Mouse (Mus musculus): ENCODE data around the gene Gfm2. TPM values are rescaled to one million over a fixed set of nuclear protein-coding genes. Genes with fewer than 3 reads are reported as not detected.

Gene Gfm2
- polyA plus RNA-seq, 1 experiment from 2014 or later = 33.7 TPM

DNA sequence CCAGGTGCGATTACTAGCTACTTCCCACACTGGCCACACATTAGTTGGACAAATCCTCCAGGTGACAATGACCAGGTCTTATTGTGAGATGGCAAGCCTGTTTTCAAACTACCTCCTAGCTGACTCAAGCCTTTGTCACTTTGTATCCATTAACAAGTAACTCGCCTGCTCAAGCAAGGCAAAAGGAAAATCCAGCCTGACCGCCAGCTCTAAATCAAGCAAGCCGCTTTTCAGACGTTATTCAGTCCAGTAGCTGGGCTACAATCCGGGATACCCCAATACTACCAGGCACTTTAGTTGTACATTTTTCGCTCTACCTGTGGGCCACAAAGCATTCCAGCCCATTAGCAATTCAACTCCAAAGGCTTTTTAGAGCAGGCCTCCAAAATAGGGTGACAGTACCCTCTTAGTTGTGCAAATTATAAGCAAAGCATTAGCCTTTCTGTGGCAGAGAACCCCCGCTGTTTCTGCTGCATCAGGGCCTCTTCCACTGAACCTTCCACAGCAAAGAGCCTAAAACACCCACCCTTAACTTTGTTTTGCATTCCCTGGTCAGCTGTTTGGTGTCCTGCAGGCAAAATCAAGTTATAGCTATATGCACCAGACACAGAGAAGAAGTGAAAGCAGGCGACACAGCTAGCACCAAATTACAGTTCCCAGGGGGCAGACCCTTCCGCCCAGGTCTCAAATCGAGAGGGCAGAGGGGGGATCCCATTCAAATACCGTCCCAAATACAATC is 58.6 kb downstream of the Gfm2 start:
- Histone ChIP-seq H3K9ac (no peak overlapping the region), H3K27ac (no peak overlapping the region), H3K27me3 (no peaks in the 10 kb centered on the region), H3K36me3 (no peaks in the 10 kb centered on the region), H3K9me3 (replicated peaks) (no peaks in the 10 kb centered on the region), H3K4me3 (replicated peaks) (no peak overlapping the region), H3K4me1 (peaks cover 13% of the 10 kb centered on the region; the same call in 1 of the 2 replicates), H3K4me2 (no peak overlapping the region)
- WGBS = 69% methylated on average over 12 of the region's 12 CpGs
- no peak for ATAC-seq (replicated peaks; ENCODE audit: low FRiP score)

DNA sequence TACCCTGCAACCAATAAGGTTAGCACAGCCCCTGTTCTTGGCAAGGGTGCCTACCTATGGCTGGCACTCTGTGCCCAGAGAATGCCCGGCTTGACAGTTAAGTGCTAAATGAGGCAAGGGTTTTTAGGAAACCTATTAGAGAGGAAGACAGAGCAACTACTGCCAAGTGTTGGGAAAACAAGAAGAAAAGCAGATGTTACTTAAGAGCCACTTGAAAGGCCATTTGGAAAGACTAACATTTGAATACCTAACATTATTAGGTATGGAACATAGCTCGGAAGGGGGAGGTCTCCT is 59.1 kb downstream of the Gfm2 start:
- Histone ChIP-seq H3K27me3 (no peaks in the 10 kb centered on the region), H3K36me3 (no peaks in the 10 kb centered on the region), H3K9ac (no peak overlapping the region), H3K4me1 (peaks cover 13% of the 10 kb centered on the region; the same call in 1 of the 2 replicates), H3K4me3 (replicated peaks) (no peak overlapping the region), H3K27ac (no peak overlapping the region), H3K4me2 (0 out of 2 replicates have a peak overlapping the region, but pooled peaks have one; percentile 94), H3K9me3 (replicated peaks) (no peaks in the 10 kb centered on the region)
- 86% methylated on average over 2 of the region's 2 CpGs for WGBS
- no peak for ATAC-seq (replicated peaks; ENCODE audit: low FRiP score)

DNA sequence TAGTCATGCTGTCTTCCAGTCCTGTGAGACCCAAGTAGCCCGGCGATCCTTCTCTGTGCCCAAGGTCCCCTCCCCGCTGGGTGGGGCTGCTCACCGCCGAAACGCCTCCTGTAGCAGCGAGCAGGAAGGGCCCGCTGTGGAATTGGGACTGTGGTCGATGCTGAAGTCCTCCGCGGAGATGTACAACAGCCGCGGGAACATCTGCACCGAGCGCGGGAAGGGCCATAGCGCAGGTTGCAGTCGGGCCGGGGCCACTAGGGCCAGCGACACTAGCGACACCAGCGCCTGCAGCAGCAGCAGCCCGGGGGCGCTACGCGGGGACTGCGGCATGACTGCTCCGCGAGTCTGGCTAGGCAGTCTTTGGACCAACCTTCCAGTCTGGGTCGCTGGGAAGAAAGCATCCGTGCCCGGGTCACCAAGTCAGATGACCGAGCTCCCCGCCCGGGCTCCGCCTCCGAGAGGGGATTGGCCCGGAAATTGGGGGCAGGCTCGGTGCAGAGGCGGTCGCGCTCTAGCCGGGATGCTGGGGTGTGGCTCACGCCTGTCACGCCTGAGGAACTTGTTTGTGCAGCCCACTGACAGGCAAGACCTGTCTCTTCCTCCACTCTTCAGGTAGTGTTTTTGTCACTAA is 60.3 kb downstream of the Gfm2 start, which contains the start of gene Hexb:
Hexb (minus strand) TSS at position 426 of the 631 bp plus-strand sequence.
- H3K9ac ChIP-seq = peak within 1 kb of the TSS; percentile 64
- WGBS = under 1% methylated on average over 45 of the region's 45 CpGs
- H3K4me1 ChIP-seq = peaks cover 13% of the 10 kb centered on the region; the same call in 1 of the 2 replicates
- H3K36me3 ChIP-seq = no peaks in the 10 kb centered on the region
- peak; percentile 97 for ATAC-seq (replicated peaks; ENCODE audit: low FRiP score)
- H3K9me3 ChIP-seq (replicated peaks) = no peaks in the 10 kb centered on the region
- H3K4me2 ChIP-seq = peak within 1 kb of the TSS; percentile 94
- H3K27ac ChIP-seq = peak within 1 kb of the TSS; percentile 88
- peak within 1 kb of the TSS; percentile 64 for H3K4me3 ChIP-seq (replicated peaks)
- H3K27me3 ChIP-seq = no peaks in the 10 kb centered on the region

DNA sequence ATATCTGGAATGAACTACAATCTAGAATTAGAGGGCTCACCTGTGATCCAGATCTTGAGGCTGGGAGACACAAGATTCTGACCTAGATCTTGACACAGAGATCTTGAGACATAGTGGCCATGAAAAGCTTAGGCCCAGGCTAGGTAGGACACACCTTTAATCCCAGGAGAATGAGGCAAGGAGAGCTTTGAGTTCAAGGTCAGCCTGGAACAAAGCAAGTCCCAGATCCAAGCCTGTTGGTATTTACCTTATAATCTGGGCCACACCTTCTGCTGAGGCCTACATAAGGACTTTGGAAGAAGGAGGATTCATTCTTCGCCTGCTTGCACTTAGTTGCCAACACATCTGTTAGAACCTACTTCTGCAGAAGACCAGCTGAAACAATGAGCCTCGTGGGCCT is 61.4 kb downstream of the Gfm2 start:
- Histone ChIP-seq H3K27ac (no peak overlapping the region), H3K4me2 (no peak overlapping the region), H3K9me3 (replicated peaks) (no peaks in the 10 kb centered on the region), H3K36me3 (no peaks in the 10 kb centered on the region), H3K4me3 (replicated peaks) (no peak overlapping the region), H3K4me1 (peaks cover 13% of the 10 kb centered on the region; the same call in 1 of the 2 replicates), H3K9ac (no peak overlapping the region), H3K27me3 (no peaks in the 10 kb centered on the region)
- 77% methylated on average over 2 of the region's 2 CpGs for WGBS
- no peak for ATAC-seq (replicated peaks; ENCODE audit: low FRiP score)

DNA sequence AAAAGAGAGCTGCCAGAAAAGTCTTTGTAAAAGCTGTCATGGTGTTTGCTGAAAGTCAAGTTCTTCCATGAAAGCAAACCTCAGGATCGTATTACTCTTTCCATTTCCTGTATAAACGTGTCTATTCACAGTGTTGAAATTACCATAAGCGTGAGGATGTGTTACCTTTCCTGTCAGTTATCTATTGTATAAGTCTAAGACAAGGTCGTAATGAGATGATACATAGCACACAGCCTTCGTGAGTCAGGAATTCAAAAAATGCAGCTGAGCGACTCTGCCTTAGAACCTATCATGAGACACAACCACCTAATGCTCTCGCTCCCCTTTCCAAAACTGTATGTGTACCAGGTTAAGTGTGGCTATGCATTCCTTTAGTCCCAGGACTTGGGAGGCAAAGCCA is 63.3 kb downstream of the Gfm2 start:
- Histone ChIP-seq H3K4me1 (peaks cover 20% of the 10 kb centered on the region; the same call in 1 of the 2 replicates), H3K9ac (no peak overlapping the region), H3K4me3 (replicated peaks) (no peak overlapping the region), H3K36me3 (no peaks in the 10 kb centered on the region), H3K9me3 (replicated peaks) (no peaks in the 10 kb centered on the region), H3K27me3 (no peaks in the 10 kb centered on the region), H3K27ac (no peak overlapping the region), H3K4me2 (no peak overlapping the region)
- WGBS = 53% methylated on average over 7 of the region's 7 CpGs
- no peak for ATAC-seq (replicated peaks; ENCODE audit: low FRiP score)

DNA sequence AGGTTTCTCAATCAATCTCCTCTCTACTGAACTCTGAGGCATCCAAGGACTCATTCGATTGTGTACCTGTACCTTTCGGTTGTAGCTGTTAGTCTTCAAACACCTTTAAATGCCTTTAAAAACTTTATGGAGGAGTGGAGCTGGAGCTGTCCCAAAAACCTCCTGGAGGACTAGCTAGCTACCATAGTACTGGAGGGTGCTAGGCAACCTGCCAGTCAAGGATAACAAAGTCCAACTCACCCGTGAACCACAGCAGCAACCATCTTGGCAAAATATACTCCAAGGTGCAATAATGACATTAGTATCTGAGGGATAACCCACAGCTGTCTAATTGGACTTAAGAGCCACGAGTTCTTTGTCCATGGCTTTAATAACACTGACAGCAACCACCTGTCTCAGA is 64.2 kb downstream of the Gfm2 start:
- peaks cover 17% of the 10 kb centered on the region; the same call in 1 of the 2 replicates for H3K4me1 ChIP-seq
- WGBS = 72% methylated on average over 4 of the region's 4 CpGs
- no peak overlapping the region for H3K27ac ChIP-seq
- no peaks in the 10 kb centered on the region for H3K27me3 ChIP-seq
- H3K9ac ChIP-seq = no peak overlapping the region
- H3K4me2 ChIP-seq = no peak overlapping the region
- H3K36me3 ChIP-seq = no peaks in the 10 kb centered on the region
- no peak overlapping the region for H3K4me3 ChIP-seq (replicated peaks)
- no peaks in the 10 kb centered on the region for H3K9me3 ChIP-seq (replicated peaks)
- no peak for ATAC-seq (replicated peaks; ENCODE audit: low FRiP score)

DNA sequence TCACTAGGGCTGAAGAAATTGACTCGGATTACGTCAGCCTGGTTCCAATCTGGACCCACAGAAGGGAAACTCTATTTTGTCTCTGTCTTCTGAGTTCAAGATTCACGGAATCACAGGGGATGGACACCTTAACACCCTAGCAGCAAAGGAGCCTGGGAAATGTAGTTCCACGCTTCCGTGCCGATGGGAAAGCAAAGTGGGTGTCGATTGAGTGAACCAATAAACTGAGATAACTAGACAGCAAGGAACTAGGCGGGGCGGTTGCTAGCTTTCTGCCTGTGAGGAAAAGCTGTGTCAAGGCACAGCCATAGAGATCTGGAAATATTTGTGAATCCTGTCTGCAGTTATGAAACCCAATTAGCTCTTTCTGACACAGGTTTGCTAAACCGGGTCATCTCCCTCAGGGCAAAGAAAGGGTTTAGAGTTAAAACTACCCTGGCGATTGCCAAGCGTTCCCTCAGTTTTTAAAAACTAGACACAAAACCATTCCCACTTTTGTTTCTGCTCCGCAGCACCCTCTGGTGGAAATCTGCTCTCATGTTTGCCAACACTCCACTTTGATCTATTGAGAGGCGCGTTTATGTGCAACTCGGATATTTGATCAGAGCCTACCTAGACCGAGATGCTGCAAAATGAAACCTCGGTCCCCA is 67.4 kb downstream of the Gfm2 start:
- 8% methylated on average over 18 of the region's 18 CpGs for WGBS
- H3K27ac ChIP-seq = peak overlapping the region; percentile 90

DNA sequence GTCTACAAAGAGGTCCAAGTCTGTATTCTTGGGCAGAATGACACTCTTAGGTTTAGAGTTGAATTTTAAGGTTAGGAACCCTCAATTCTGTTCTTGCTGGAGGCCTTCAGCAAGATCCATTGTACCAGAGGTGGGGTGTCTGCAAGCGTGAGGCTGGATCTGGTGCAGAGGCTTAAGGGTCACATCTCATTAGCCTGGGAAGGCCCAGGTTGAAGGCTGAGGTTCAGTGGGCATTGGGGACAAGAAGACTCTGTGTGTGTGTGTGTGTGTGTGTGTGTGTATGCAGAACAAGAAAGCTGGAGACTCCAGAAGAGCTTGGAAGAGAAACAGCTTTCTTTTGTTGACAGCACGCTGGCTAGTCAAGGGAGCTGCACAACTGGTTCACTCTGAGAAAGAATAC is 68.3 kb downstream of the Gfm2 start:
- Histone ChIP-seq H3K36me3 (no peaks in the 10 kb centered on the region), H3K9ac (no peak overlapping the region), H3K4me1 (peaks cover 12% of the 10 kb centered on the region), H3K27ac (no peak overlapping the region), H3K4me2 (no peak overlapping the region), H3K27me3 (no peaks in the 10 kb centered on the region), H3K4me3 (replicated peaks) (no peak overlapping the region), H3K9me3 (replicated peaks) (no peaks in the 10 kb centered on the region; the same call in 1 of the 2 replicates)
- no peak for ATAC-seq (replicated peaks; ENCODE audit: low FRiP score)
- WGBS = 89% methylated on average over 2 of the region's 2 CpGs

More for the DNA sequence above, 67.4 kb downstream of the Gfm2 start:
- Histone ChIP-seq H3K27me3 (no peaks in the 10 kb centered on the region), H3K4me2 (peak overlapping the region; percentile 68), H3K9me3 (replicated peaks) (no peaks in the 10 kb centered on the region), H3K4me3 (replicated peaks) (peak overlapping the region; percentile 41), H3K9ac (no peak overlapping the region), H3K36me3 (no peaks in the 10 kb centered on the region), H3K4me1 (peaks cover 12% of the 10 kb centered on the region)
- ATAC-seq (replicated peaks; ENCODE audit: low FRiP score) = peak; percentile 68

DNA sequence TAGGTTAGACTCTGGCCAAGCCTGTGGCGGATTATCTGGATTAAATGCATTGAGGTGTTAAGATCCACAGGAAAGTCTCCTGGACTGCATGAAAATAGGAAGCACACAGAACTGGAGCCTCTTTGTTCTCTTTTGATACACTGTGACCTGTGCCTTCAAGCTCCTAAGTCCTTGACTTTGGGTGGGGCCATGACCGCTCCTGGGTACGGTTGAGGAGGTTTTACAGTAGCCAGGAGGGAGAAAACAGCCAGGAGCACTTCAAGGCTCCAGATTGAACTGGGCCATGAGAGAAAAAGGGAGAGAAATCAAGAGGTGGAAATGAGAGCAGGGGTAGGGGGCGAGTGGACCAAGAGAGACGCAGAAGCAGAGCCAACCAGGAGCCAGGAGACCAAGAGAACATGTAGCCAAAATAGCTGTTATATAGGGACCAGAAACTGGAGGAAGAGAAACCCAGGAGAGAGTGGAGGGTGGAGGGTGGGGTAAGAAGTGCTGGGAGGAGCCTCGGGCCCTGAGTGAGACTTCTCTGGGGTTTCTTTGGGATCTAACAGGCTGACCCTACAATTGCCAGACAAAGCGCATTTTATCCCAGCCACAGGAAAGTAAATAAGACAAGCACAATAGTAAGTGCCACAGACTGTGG is 69.9 kb downstream of the Gfm2 start:
- ATAC-seq (replicated peaks; ENCODE audit: low FRiP score) = no peak
- H3K4me2 ChIP-seq = no peak overlapping the region
- H3K27ac ChIP-seq = no peak overlapping the region
- H3K27me3 ChIP-seq = no peaks in the 10 kb centered on the region
- no peak overlapping the region for H3K4me3 ChIP-seq (replicated peaks)
- H3K36me3 ChIP-seq = no peaks in the 10 kb centered on the region
- peaks cover 12% of the 10 kb centered on the region for H3K4me1 ChIP-seq
- WGBS = 78% methylated on average over 7 of the region's 7 CpGs
- no peaks in the 10 kb centered on the region; the same call in 1 of the 2 replicates for H3K9me3 ChIP-seq (replicated peaks)
- H3K9ac ChIP-seq = no peak overlapping the region

DNA sequence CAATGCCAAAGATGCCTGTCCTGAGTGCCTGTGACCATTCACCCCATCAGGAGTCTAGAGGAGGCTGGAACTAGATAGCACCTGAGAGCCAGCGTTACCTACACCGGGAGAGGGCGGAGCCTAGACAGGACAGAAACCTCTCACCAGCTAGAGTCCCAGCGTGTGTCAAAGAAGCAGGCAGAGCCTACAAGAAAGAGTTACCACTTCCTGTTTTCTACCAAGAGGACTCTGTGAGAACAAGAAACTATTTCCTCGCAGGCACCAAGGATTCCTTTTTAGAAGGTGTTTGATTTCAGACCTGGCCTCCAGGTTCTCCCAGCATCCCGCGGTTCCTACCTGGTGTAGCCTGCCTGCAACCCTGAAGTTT is 70.4 kb downstream of the Gfm2 start:
- ATAC-seq (replicated peaks; ENCODE audit: low FRiP score) = no peak
- Histone ChIP-seq H3K4me3 (replicated peaks) (no peak overlapping the region), H3K9me3 (replicated peaks) (no peaks in the 10 kb centered on the region; the same call in 1 of the 2 replicates), H3K27me3 (no peaks in the 10 kb centered on the region), H3K27ac (no peak overlapping the region), H3K9ac (no peak overlapping the region), H3K4me1 (peaks cover 12% of the 10 kb centered on the region), H3K4me2 (no peak overlapping the region), H3K36me3 (no peaks in the 10 kb centered on the region)
- 56% methylated on average over 7 of the region's 7 CpGs for WGBS

DNA sequence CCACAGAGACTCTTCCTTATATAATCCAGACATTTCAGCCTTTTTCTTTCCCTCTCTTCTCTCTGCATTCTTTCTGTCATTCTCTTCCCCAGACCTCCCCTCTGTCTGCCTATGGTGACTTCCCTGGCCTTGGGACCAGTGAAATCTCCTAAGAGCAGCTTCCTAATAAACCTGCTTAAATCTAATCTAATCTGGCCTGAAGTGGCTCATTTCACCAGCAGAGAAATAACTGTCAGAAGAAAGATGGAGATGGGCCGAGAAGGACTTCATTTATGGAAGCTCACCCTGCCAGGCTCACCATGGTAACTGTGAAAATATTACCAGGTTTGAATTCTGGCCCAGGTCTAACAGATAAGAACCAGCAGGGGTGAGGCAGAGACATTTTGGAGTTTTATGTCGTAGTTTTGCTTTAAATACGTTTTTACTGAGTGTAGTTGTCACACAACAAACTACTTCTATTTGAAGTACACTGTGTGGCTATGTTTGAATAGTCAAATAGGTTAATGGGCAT is 70.8 kb downstream of the Gfm2 start:
- whole genome bisulfite sequencing = 69% methylated on average over 3 of the region's 3 CpGs
- H3K4me1 ChIP-seq = peaks cover 12% of the 10 kb centered on the region

More for the DNA sequence above, 70.8 kb downstream of the Gfm2 start:
- Histone ChIP-seq H3K4me3 (replicated peaks) (no peak overlapping the region), H3K9me3 (replicated peaks) (no peaks in the 10 kb centered on the region; the same call in 1 of the 2 replicates), H3K36me3 (no peaks in the 10 kb centered on the region), H3K27me3 (no peaks in the 10 kb centered on the region), H3K4me2 (no peak overlapping the region), H3K27ac (no peak overlapping the region), H3K9ac (no peak overlapping the region)
- no peak for ATAC-seq (replicated peaks; ENCODE audit: low FRiP score)
